Mouse (Mus musculus) stomach, postnatal 0 days (tissue): ENCODE results near the gene Rpl3l.

Source experiments
- CTCF ChIP-seq: IDR thresholded peaks from 2 replicates; pipeline ENCODE4 v1.5.1; 2016; ENCODE audit warnings: antibody characterized with exemption, low read depth, mild to moderate bottlenecking, moderate library complexity
- EP300 ChIP-seq: optimal IDR thresholded peaks from 2 replicates; pipeline ENCODE3; 2016; ENCODE audit warnings: antibody characterized with exemption

DNA sequence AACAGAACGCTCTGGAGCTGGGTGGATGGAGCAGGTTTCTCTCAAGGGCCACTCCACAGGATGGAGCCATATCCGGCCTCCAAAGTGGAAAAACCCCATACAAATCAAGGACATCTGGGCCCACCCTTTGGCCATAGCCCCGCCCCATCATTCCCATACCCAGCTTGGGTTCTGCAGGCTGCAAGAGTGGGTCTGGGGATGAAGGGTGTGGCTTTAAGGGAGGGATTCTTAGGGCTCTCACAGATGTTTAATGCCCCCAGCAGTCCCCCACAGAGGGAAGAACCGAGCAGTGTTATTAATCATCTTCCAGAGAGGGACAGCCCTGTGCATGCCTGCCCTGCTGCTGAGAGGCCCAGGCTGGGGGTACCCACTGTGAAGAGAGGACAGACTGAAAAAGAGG lies 19.4 kb downstream of the Rpl3l start:
- TF ChIP-seq EP300: no peak
- TF ChIP-seq CTCF: no peak
